Mouse (Mus musculus) lung, embryonic 16.5 days (tissue): ENCODE measurements around the gene Henmt1. TPM values are rescaled to one million over a fixed set of nuclear protein-coding genes. Genes with fewer than 3 reads are reported as not detected.

Experiments used
- ATAC-seq: fragments of 200-750 bp; cut with Nextera tagmentation; 2 replicates; pipeline ENCODE4 v1.8.0; 2017; ENCODE audit warnings: low read depth, mild to moderate bottlenecking, moderate library complexity
- H3K27ac ChIP-seq: fragments of 300-500 bp; sonication (generic); 2 replicates; pipeline ENCODE4 v1.5.1; 2014; ENCODE audit warnings: mild to moderate bottlenecking, control low read depth, low read length
- H3K27me3 ChIP-seq: fragments of 300-500 bp; sonication (generic); 2 replicates; pipeline ENCODE4 v1.6.1; 2014; ENCODE audit warnings: low read depth, low read length, mixed read lengths; ENCODE audit not compliant: control insufficient read depth, insufficient read depth
- H3K36me3 ChIP-seq: fragments of 300-500 bp; sonication (generic); 2 replicates; pipeline ENCODE4 v1.6.1; 2014; ENCODE audit warnings: low read length; ENCODE audit not compliant: control insufficient read depth, insufficient read depth
- H3K4me1 ChIP-seq: fragments of 300-500 bp; sonication (generic); replicated peaks from 2 replicates; pipeline ENCODE4 v1.6.1; 2014; ENCODE audit warnings: low read length, mixed read lengths; ENCODE audit not compliant: control insufficient read depth, insufficient read depth
- H3K4me2 ChIP-seq: fragments of 300-500 bp; sonication (generic); 2 replicates; pipeline ENCODE4 v1.6.1; 2014; ENCODE audit warnings: low read depth, low read length, control low read depth
- H3K4me3 ChIP-seq: fragments of 300-500 bp; sonication (generic); 2 replicates; pipeline ENCODE4 v1.5.1; 2014; ENCODE audit warnings: mild to moderate bottlenecking, low read length, control low read depth
- H3K9ac ChIP-seq: fragments of 300-500 bp; sonication (generic); 2 replicates; pipeline ENCODE4 v1.6.1; 2014; ENCODE audit warnings: low read length, control low read depth
- H3K9me3 ChIP-seq: fragments of 300-500 bp; sonication (generic); 2 replicates; pipeline ENCODE4 v1.6.1; 2016; ENCODE audit warnings: low read length; ENCODE audit not compliant: control insufficient read depth
- WGBS: fragments of 180-500 bp; shearing (Covaris S2); extraction: QIAGEN DNeasy Blood & Tissue Kit; methylation state at CpG from one replicate; pipeline ENCODE4 v1.1.7; 2014; 5-methylcytosine and 5-hydroxymethylcytosine counted together
- polyA plus RNA-seq: library from polyadenylated mRNA; unstranded; fragments of >200 nt; fragmentation: Nextera tagmentation; extraction: Ambion mirVana; gene quantifications from 2 replicates; pipeline ENCODE4 v1.2.1, GENCODE M21; 2015

The Henmt1 gene
- polyA plus RNA-seq, 1 experiment from 2014 or later: 0.43 TPM

GRCm38 (mm10) chr3:108910303-108911080 lies 29.2 kb upstream of the Henmt1 start:
- Histone ChIP-seq H3K4me3 (peak overlapping the region; percentile 96), H3K9ac (peak overlapping the region; percentile 96), H3K4me1 (peaks cover 7% of the 10 kb centered on the region), H3K9me3 (no peaks in the 10 kb centered on the region), H3K36me3 (peaks cover 14% of the 10 kb centered on the region; the same call in 1 of the 2 replicates), H3K27ac (peak overlapping the region; percentile 100), H3K4me2 (peak overlapping the region; percentile 60), H3K27me3 (no peaks in the 10 kb centered on the region)
- under 1% methylated on average over 31 of the region's 32 CpGs for WGBS
- ATAC-seq: no peak

GRCm38 (mm10) chr3:108911081-108911547 lies 28.6 kb upstream of the Henmt1 start:
- Histone ChIP-seq H3K27me3 (no peaks in the 10 kb centered on the region), H3K9ac (peak overlapping the region; percentile 96), H3K36me3 (peaks cover 10% of the 10 kb centered on the region; the same call in 1 of the 2 replicates), H3K4me3 (peak overlapping the region; percentile 96), H3K4me1 (peaks cover 7% of the 10 kb centered on the region), H3K4me2 (peak overlapping the region; percentile 60), H3K27ac (peak overlapping the region; percentile 100), H3K9me3 (no peaks in the 10 kb centered on the region)
- peak; percentile 88 for ATAC-seq
- WGBS: under 1% methylated on average over 42 of the region's 44 CpGs

- peak within 1 kb of the TSS; percentile 62 for H3K4me2 ChIP-seq
- peak within 1 kb of the TSS; percentile 96 for H3K9ac ChIP-seq
- H3K9me3 ChIP-seq: no peaks in the 10 kb centered on the region
- no peaks in the 10 kb centered on the region for H3K27me3 ChIP-seq
- WGBS: under 1% methylated on average over 53 of the region's 53 CpGs
- peaks cover 7% of the 10 kb centered on the region for H3K4me1 ChIP-seq
- peaks cover 8% of the 10 kb centered on the region; the same call in 1 of the 2 replicates for H3K36me3 ChIP-seq
- ATAC-seq: peak; percentile 99
- H3K4me3 ChIP-seq: peak within 1 kb of the TSS; percentile 96
- H3K27ac ChIP-seq: peak within 1 kb of the TSS; percentile 100
Observed at GRCm38 (mm10) chr3:108911548-108912413, 27.9 kb upstream of the Henmt1 start, which contains the start of gene Prpf38b. Prpf38b (minus strand) TSS chr3:108911727.

- 71% methylated on average over 1 of the region's 1 CpGs for WGBS
- no peak overlapping the region for H3K4me3 ChIP-seq
- H3K9ac ChIP-seq: no peak overlapping the region
- no peaks in the 10 kb centered on the region for H3K9me3 ChIP-seq
- no peaks in the 10 kb centered on the region for H3K27me3 ChIP-seq
- H3K4me2 ChIP-seq: no peak overlapping the region
- no peaks in the 10 kb centered on the region for H3K36me3 ChIP-seq
- H3K27ac ChIP-seq: no peak overlapping the region
- ATAC-seq: no peak
- H3K4me1 ChIP-seq: no peaks in the 10 kb centered on the region; the same call in 1 of the 2 replicates
Observed at GRCm38 (mm10) chr3:108915999-108916398, 23.7 kb upstream of the Henmt1 start.

GRCm38 (mm10) chr3:108916857-108917256 lies 22.8 kb upstream of the Henmt1 start:
- Histone ChIP-seq H3K27me3 (no peaks in the 10 kb centered on the region), H3K27ac (no peak overlapping the region), H3K36me3 (no peaks in the 10 kb centered on the region), H3K4me3 (no peak overlapping the region), H3K9me3 (no peaks in the 10 kb centered on the region), H3K9ac (no peak overlapping the region), H3K4me2 (no peak overlapping the region), H3K4me1 (no peaks in the 10 kb centered on the region; the same call in 1 of the 2 replicates)
- no peak for ATAC-seq
- WGBS: 25% methylated on average over 4 of the region's 4 CpGs

- no peak overlapping the region for H3K4me2 ChIP-seq
- H3K27ac ChIP-seq: no peak overlapping the region
- no peak for ATAC-seq
- no peaks in the 10 kb centered on the region for H3K27me3 ChIP-seq
- no peaks in the 10 kb centered on the region for H3K9me3 ChIP-seq
- H3K9ac ChIP-seq: no peak overlapping the region
- no peak overlapping the region for H3K4me3 ChIP-seq
- WGBS: 46% methylated on average over 3 of the region's 3 CpGs
- no peaks in the 10 kb centered on the region for H3K36me3 ChIP-seq
- no peaks in the 10 kb centered on the region for H3K4me1 ChIP-seq
Observed at GRCm38 (mm10) chr3:108917986-108918385, 21.7 kb upstream of the Henmt1 start.

GRCm38 (mm10) chr3:108918852-108919251 lies 20.8 kb upstream of the Henmt1 start:
- Histone ChIP-seq H3K4me2 (no peak overlapping the region), H3K4me3 (no peak overlapping the region), H3K36me3 (no peaks in the 10 kb centered on the region), H3K9ac (no peak overlapping the region), H3K27ac (no peak overlapping the region), H3K27me3 (no peaks in the 10 kb centered on the region), H3K4me1 (no peaks in the 10 kb centered on the region), H3K9me3 (no peaks in the 10 kb centered on the region)
- no peak for ATAC-seq
- WGBS: 78% methylated on average over 1 of the region's 1 CpGs

GRCm38 (mm10) chr3:108920442-108921070 lies 19.1 kb upstream of the Henmt1 start:
- no peaks in the 10 kb centered on the region for H3K9me3 ChIP-seq
- no peak overlapping the region for H3K9ac ChIP-seq
- no peaks in the 10 kb centered on the region for H3K4me1 ChIP-seq
- ATAC-seq: no peak
- H3K4me3 ChIP-seq: no peak overlapping the region
- no peaks in the 10 kb centered on the region for H3K36me3 ChIP-seq
- no peaks in the 10 kb centered on the region for H3K27me3 ChIP-seq
- H3K27ac ChIP-seq: no peak overlapping the region
- 78% methylated on average over 3 of the region's 3 CpGs for WGBS
- no peak overlapping the region for H3K4me2 ChIP-seq
